Mouse (Mus musculus) embryonic facial prominence, embryonic 14.5 days (tissue): ENCODE results near the gene Kif22. TPM values are rescaled to one million over a fixed set of nuclear protein-coding genes. Genes with fewer than 3 reads are reported as not detected.
A peak's percentile ranks its signal among the peaks of the same experiment; 100 is the strongest.

Experiments used
- ATAC-seq: fragments of 200-750 bp; cut with Nextera tagmentation; 2 replicates; pipeline ENCODE4 v1.8.0; 2017; ENCODE audit warnings: low read depth, moderate number of reproducible peaks, moderate TSS enrichment
- DNase-seq: peaks from one replicate; pipeline ENCODE4 v3.0.0-alpha.2; 2015; ENCODE audit warnings: low spot score
- H3K27ac ChIP-seq: fragments of 300-500 bp; sonication (generic); replicated peaks from 2 replicates; pipeline ENCODE4 v1.5.1; 2014; ENCODE audit warnings: low read depth, mild to moderate bottlenecking, low read length, moderate library complexity
- H3K27me3 ChIP-seq: fragments of 300-500 bp; sonication (generic); replicated peaks from 2 replicates; pipeline ENCODE4 v1.6.1; 2014; ENCODE audit warnings: low read length; ENCODE audit not compliant: control insufficient read depth, insufficient read depth
- H3K36me3 ChIP-seq: fragments of 300-500 bp; sonication (generic); 2 replicates; pipeline ENCODE4 v1.6.1; 2014; ENCODE audit warnings: low read length, mixed read lengths; ENCODE audit not compliant: control insufficient read depth, insufficient read depth
- H3K4me1 ChIP-seq: fragments of 300-500 bp; sonication (generic); 2 replicates; pipeline ENCODE4 v1.6.1; 2014; ENCODE audit warnings: antibody characterized with exemption, low read length; ENCODE audit not compliant: control insufficient read depth, insufficient read depth
- H3K4me2 ChIP-seq: fragments of 300-500 bp; sonication (generic); 2 replicates; pipeline ENCODE4 v1.6.1; 2014; ENCODE audit warnings: low read depth, mild to moderate bottlenecking, low read length, moderate library complexity, mixed read lengths
- H3K4me3 ChIP-seq: fragments of 300-500 bp; sonication (generic); 2 replicates; pipeline ENCODE4 v1.5.1; 2014; ENCODE audit warnings: low read depth, mild to moderate bottlenecking, low read length
- H3K9ac ChIP-seq: fragments of 300-500 bp; sonication (generic); 2 replicates; pipeline ENCODE4 v1.6.1; 2014; ENCODE audit warnings: low read depth, mild to moderate bottlenecking, low read length, moderate library complexity, mixed read lengths
- H3K9me3 ChIP-seq: fragments of 300-500 bp; sonication (generic); 2 replicates; pipeline ENCODE4 v1.6.1; 2016; ENCODE audit warnings: low read length; ENCODE audit not compliant: control insufficient read depth
- WGBS: fragments of 180-500 bp; shearing (Covaris S2); extraction: QIAGEN DNeasy Blood & Tissue Kit; methylation state at CpG from one replicate; pipeline ENCODE4 v1.1.7; 2014; 5-methylcytosine and 5-hydroxymethylcytosine counted together
- polyA plus RNA-seq: library from polyadenylated mRNA; unstranded; fragments of >200 nt; fragmentation: Nextera tagmentation; extraction: Ambion mirVana; gene quantifications from 2 replicates; pipeline ENCODE4 v1.2.1, GENCODE M21; 2014

The Kif22 gene
- polyA plus RNA-seq, 1 experiment from 2014 or later: 74.9 TPM

DNA sequence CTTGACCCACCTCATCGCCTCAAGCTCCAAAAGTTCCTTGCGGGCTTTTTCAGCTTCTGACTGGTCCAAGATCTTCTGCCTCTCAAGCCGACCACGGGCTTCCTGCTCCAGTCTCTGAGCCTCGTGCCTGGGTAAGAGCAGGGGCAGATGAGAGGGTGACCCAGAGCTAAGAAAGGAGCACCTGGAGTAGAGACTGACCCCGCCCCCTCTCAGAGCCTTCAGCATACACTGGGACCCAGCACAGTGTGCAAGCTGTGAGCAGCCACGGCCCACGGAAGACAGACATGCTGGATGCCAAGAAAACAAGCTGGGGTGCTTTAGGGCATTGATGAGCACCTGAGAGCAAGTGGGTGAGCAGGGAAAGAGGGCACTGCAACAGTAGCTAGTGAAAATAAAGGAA, 53.5 kb downstream of the Kif22 start:
- ATAC-seq: no peak

GRCm38 (mm10) chr7:126986319-126986718, 56.0 kb downstream of the Kif22 start:
- H3K4me3 ChIP-seq: no peak overlapping the region
- ATAC-seq: peak; percentile 64; the same call in 1 of the 2 replicates
- H3K9ac ChIP-seq: no peak overlapping the region
- H3K27ac ChIP-seq: no peak overlapping the region
- no peaks in the 10 kb centered on the region for H3K9me3 ChIP-seq
- no peaks in the 10 kb centered on the region for H3K4me1 ChIP-seq
- no peaks in the 10 kb centered on the region for H3K36me3 ChIP-seq
- no peaks in the 10 kb centered on the region for H3K27me3 ChIP-seq
- DNase-seq: peak; percentile 35
- WGBS: 34% methylated on average over 9 of the region's 9 CpGs
- no peak overlapping the region for H3K4me2 ChIP-seq

More for the DNA sequence above, 53.5 kb downstream of the Kif22 start:
- Histone ChIP-seq H3K27ac (no peak overlapping the region), H3K9ac (no peak overlapping the region), H3K4me2 (no peak overlapping the region), H3K9me3 (no peaks in the 10 kb centered on the region), H3K4me3 (no peak overlapping the region), H3K4me1 (no peaks in the 10 kb centered on the region), H3K27me3 (no peaks in the 10 kb centered on the region), H3K36me3 (no peaks in the 10 kb centered on the region)
- 60% methylated on average over 8 of the region's 8 CpGs for WGBS
- no peak for DNase-seq

- ATAC-seq (peak; percentile 38; the same call in 1 of the 2 replicates), DNase-seq (peak; percentile 23)
- no peaks in the 10 kb centered on the region for H3K9me3 ChIP-seq
- no peak overlapping the region for H3K4me3 ChIP-seq
- no peak overlapping the region for H3K27ac ChIP-seq
- no peaks in the 10 kb centered on the region for H3K4me1 ChIP-seq
- H3K4me2 ChIP-seq: no peak overlapping the region
- H3K27me3 ChIP-seq: no peaks in the 10 kb centered on the region
- WGBS: 64% methylated on average over 10 of the region's 10 CpGs
- H3K36me3 ChIP-seq: peaks cover 10% of the 10 kb centered on the region
- H3K9ac ChIP-seq: no peak overlapping the region
Observed at GRCm38 (mm10) chr7:126984667-126985444, 57.4 kb downstream of the Kif22 start.

- ATAC-seq (no peak), DNase-seq (no peak)
- no peak overlapping the region for H3K4me2 ChIP-seq
- WGBS: 77% methylated on average over 7 of the region's 7 CpGs
- H3K9me3 ChIP-seq: no peaks in the 10 kb centered on the region
- no peaks in the 10 kb centered on the region for H3K27me3 ChIP-seq
- no peak overlapping the region for H3K9ac ChIP-seq
- H3K27ac ChIP-seq: no peak overlapping the region
- no peaks in the 10 kb centered on the region for H3K4me1 ChIP-seq
- H3K36me3 ChIP-seq: peaks cover 27% of the 10 kb centered on the region
- no peak overlapping the region for H3K4me3 ChIP-seq
Observed at GRCm38 (mm10) chr7:126983113-126983512, 59.2 kb downstream of the Kif22 start.

- Histone ChIP-seq H3K4me2 (no peak overlapping the region), H3K9ac (no peak overlapping the region), H3K36me3 (peaks cover 31% of the 10 kb centered on the region), H3K27ac (no peak overlapping the region), H3K27me3 (no peaks in the 10 kb centered on the region), H3K9me3 (no peaks in the 10 kb centered on the region), H3K4me3 (no peak overlapping the region), H3K4me1 (peaks cover 6% of the 10 kb centered on the region)
- DNase-seq (no peak), ATAC-seq (no peak)
- WGBS: 90% methylated on average over 4 of the region's 4 CpGs
Observed at GRCm38 (mm10) chr7:126982054-126982453, 60.2 kb downstream of the Kif22 start.

DNA sequence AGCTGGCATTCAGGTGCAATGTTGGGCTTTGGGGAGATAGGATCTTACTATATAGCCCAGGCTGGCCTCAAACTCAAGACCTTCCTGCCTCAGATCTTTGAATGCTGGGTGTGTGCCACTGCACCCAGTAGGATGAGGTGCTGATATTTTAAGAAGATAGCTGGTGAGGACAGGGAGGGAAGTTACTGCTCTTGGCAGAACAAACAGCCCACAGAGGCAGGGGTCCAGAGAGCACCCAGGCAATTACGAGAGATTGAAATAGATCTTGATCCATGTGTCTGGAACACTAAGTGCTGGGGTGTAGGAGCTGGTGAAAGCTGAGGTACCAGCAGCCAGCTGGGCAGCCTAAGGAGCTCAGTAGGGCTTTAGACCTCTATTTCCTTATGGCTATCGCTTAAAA, 60.7 kb downstream of the Kif22 start:
- 91% methylated on average over 2 of the region's 2 CpGs for WGBS
- Histone ChIP-seq H3K4me1 (peaks cover 8% of the 10 kb centered on the region), H3K27me3 (no peaks in the 10 kb centered on the region), H3K27ac (no peak overlapping the region), H3K9me3 (no peaks in the 10 kb centered on the region), H3K4me3 (no peak overlapping the region), H3K9ac (no peak overlapping the region), H3K4me2 (no peak overlapping the region), H3K36me3 (peaks cover 31% of the 10 kb centered on the region)
- no peak for ATAC-seq
- DNase-seq: no peak

DNA sequence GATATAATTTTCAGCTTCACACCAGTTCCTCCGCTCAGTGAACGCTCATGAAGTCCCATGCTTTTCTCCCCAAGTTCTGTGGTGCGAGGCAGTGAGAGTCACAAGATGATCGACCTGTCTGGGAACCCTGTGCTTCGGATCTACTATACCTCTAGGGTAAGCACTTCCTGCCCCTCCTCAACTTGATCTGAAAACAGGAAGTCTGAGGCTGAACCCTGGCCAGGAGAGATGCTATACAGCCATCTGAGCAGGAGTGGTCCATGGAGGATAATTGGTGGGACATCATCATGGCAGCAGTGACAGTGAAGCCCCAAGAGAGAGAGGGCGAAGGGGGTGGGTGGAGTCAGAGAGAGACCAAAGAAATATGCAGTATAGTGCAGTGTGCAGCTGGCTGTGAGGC, 63.4 kb downstream of the Kif22 start:
- Histone ChIP-seq H3K27me3 (no peaks in the 10 kb centered on the region), H3K9me3 (no peaks in the 10 kb centered on the region), H3K36me3 (peaks cover 31% of the 10 kb centered on the region), H3K4me1 (peaks cover 8% of the 10 kb centered on the region), H3K4me2 (no peak overlapping the region), H3K27ac (no peak overlapping the region), H3K9ac (no peak overlapping the region), H3K4me3 (no peak overlapping the region)
- DNase-seq (no peak), ATAC-seq (no peak)
- WGBS: 87% methylated on average over 6 of the region's 6 CpGs
